Mouse (Mus musculus): ENCODE measurements around the gene Cabp2. TPM values are rescaled to one million over a fixed set of nuclear protein-coding genes. Genes with fewer than 3 reads are reported as not detected.
"Not testable (repeated sequence)": the region's sequence is repeated elsewhere in the genome, so short reads cannot be mapped to it uniquely, and the experiment has no call there.

Gene Cabp2
- polyA plus RNA-seq, 1 experiment from 2014 or later = not detected

GRCm38 (mm10) chr19:4135229-4135962 lies 54.0 kb downstream of the Cabp2 start:
- WGBS = 79% methylated on average over 6 of the region's 6 CpGs
- ATAC-seq (ENCODE audit: insufficient number of reproducible peaks, insufficient read depth, low FRiP score, low read depth); H3K9me3 ChIP-seq (ENCODE audit: control insufficient read depth, low read length); H3K4me3 ChIP-seq (ENCODE audit: control insufficient read depth in 1 of 2, insufficient read depth in 1 of 2, low read depth in 1 of 2, low read length in 2 of 2); H3K4me2 ChIP-seq (ENCODE audit: low read length); H3K4me1 ChIP-seq (ENCODE audit: control insufficient read depth in 2 of 2, insufficient read depth in 2 of 2, low read length in 2 of 2); H3K27me3 ChIP-seq (ENCODE audit: control insufficient read depth, insufficient read depth, low read length); H3K27ac ChIP-seq (replicated peaks in 1 of 2; ENCODE audit: control insufficient read depth in 1 of 2, insufficient read depth in 1 of 2, low read depth in 2 of 2, low read length in 2 of 2); H3K9ac ChIP-seq (ENCODE audit: low read length): not testable (repeated sequence)
- peaks cover 29% of the 10 kb centered on the region for H3K36me3 ChIP-seq (ENCODE audit: control insufficient read depth, insufficient read depth, low read length)

GRCm38 (mm10) chr19:4135963-4136345 lies 54.6 kb downstream of the Cabp2 start:
- not testable (repeated sequence) for ATAC-seq (ENCODE audit: insufficient number of reproducible peaks, insufficient read depth, low FRiP score, low read depth); H3K4me2 ChIP-seq (ENCODE audit: low read length); H3K27me3 ChIP-seq (ENCODE audit: control insufficient read depth, insufficient read depth, low read length); H3K4me1 ChIP-seq (ENCODE audit: control insufficient read depth in 2 of 2, insufficient read depth in 2 of 2, low read length in 2 of 2); H3K9me3 ChIP-seq (ENCODE audit: control insufficient read depth, low read length); H3K9ac ChIP-seq (ENCODE audit: low read length); H3K27ac ChIP-seq (replicated peaks in 1 of 2; ENCODE audit: control insufficient read depth in 1 of 2, insufficient read depth in 1 of 2, low read depth in 2 of 2, low read length in 2 of 2); H3K4me3 ChIP-seq (ENCODE audit: control insufficient read depth in 1 of 2, insufficient read depth in 1 of 2, low read depth in 1 of 2, low read length in 2 of 2)
- peaks cover 25% of the 10 kb centered on the region for H3K36me3 ChIP-seq (ENCODE audit: control insufficient read depth, insufficient read depth, low read length)
- WGBS = 14% methylated on average over 7 of the region's 8 CpGs

- H3K27me3 ChIP-seq (ENCODE audit: control insufficient read depth, insufficient read depth, low read length) = 0 out of 2 replicates have a peak, but pooled peaks cover 7% of the 10 kb centered on the region
- no peak for ATAC-seq (ENCODE audit: insufficient number of reproducible peaks, insufficient read depth, low FRiP score, low read depth)
- H3K4me3 ChIP-seq (ENCODE audit: control insufficient read depth in 1 of 2, insufficient read depth in 1 of 2, low read depth in 1 of 2, low read length in 2 of 2) = no peak overlapping the region
- no peak overlapping the region for H3K9ac ChIP-seq (ENCODE audit: low read length)
- H3K4me1 ChIP-seq (ENCODE audit: control insufficient read depth in 2 of 2, insufficient read depth in 2 of 2, low read length in 2 of 2) = no peaks in the 10 kb centered on the region; a peak in 1 of 4 replicates
- peaks cover 20% of the 10 kb centered on the region for H3K36me3 ChIP-seq (ENCODE audit: control insufficient read depth, insufficient read depth, low read length)
- H3K9me3 ChIP-seq (ENCODE audit: control insufficient read depth, low read length) = no peaks in the 10 kb centered on the region
- H3K27ac ChIP-seq (replicated peaks in 1 of 2; ENCODE audit: control insufficient read depth in 1 of 2, insufficient read depth in 1 of 2, low read depth in 2 of 2, low read length in 2 of 2) = no peak overlapping the region
- no peak overlapping the region for H3K4me2 ChIP-seq (ENCODE audit: low read length)
- 81% methylated on average over 5 of the region's 5 CpGs for WGBS
Observed at GRCm38 (mm10) chr19:4136463-4136862, 55.1 kb downstream of the Cabp2 start.

Other genes with a start within 250 kb of the Cabp2 start
- 25.5 and 27.2 TPM in 2 replicates for gene Chka, start 229.8 kb upstream of the Cabp2 start, polyA plus RNA-seq (2014; fragmentation: Nextera tagmentation; extraction: Ambion mirVana)
- 16.1 and 17.1 TPM in 2 replicates for gene Tcirg1, start 174.4 kb upstream of the Cabp2 start, polyA plus RNA-seq (2014; fragmentation: Nextera tagmentation; extraction: Ambion mirVana)
- 479 and 507 TPM in 2 replicates for gene Ndufs8, start 168.8 kb upstream of the Cabp2 start, polyA plus RNA-seq (2014; fragmentation: Nextera tagmentation; extraction: Ambion mirVana)
- gene Aldh3b1, start 151.8 kb upstream of the Cabp2 start, polyA plus RNA-seq (2014; fragmentation: Nextera tagmentation; extraction: Ambion mirVana) = 2.3 and 2.9 TPM in 2 replicates
- 11.2 and 14.5 TPM in 2 replicates for gene Unc93b1, start 146.4 kb upstream of the Cabp2 start, polyA plus RNA-seq (2014; fragmentation: Nextera tagmentation; extraction: Ambion mirVana)
- not detected in 2 replicates for gene Aldh3b3, start 122.9 kb upstream of the Cabp2 start, polyA plus RNA-seq (2014; fragmentation: Nextera tagmentation; extraction: Ambion mirVana)
- 0.09 and 0.18 TPM in 2 replicates for gene Aldh3b2, start 109.2 kb upstream of the Cabp2 start, polyA plus RNA-seq (2014; fragmentation: Nextera tagmentation; extraction: Ambion mirVana)
- 13.1 and 14.5 TPM in 2 replicates for gene Acy3, start 95.0 kb upstream of the Cabp2 start, polyA plus RNA-seq (2014; fragmentation: Nextera tagmentation; extraction: Ambion mirVana)
- gene Tbx10, start 88.8 kb upstream of the Cabp2 start, polyA plus RNA-seq (2014; fragmentation: Nextera tagmentation; extraction: Ambion mirVana) = not detected in 2 replicates
- 73.2 and 74.1 TPM in 2 replicates for gene Nudt8, start 81.0 kb upstream of the Cabp2 start, polyA plus RNA-seq (2014; fragmentation: Nextera tagmentation; extraction: Ambion mirVana)
- 4.3 and 4.6 TPM in 2 replicates for gene Gm49405, start 81.0 kb upstream of the Cabp2 start, polyA plus RNA-seq (2014; fragmentation: Nextera tagmentation; extraction: Ambion mirVana)
- 85.2 and 90.7 TPM in 2 replicates for gene Doc2g, start 78.3 kb upstream of the Cabp2 start, polyA plus RNA-seq (2014; fragmentation: Nextera tagmentation; extraction: Ambion mirVana)
- 552 and 561 TPM in 2 replicates for gene Ndufv1, start 68.8 kb upstream of the Cabp2 start, polyA plus RNA-seq (2014; fragmentation: Nextera tagmentation; extraction: Ambion mirVana)
- 399 and 401 TPM in 2 replicates for gene Gstp1, start 43.6 kb upstream of the Cabp2 start, polyA plus RNA-seq (2014; fragmentation: Nextera tagmentation; extraction: Ambion mirVana)
- 8.0 and 10.3 TPM in 2 replicates for gene Gstp2, start 35.6 kb upstream of the Cabp2 start, polyA plus RNA-seq (2014; fragmentation: Nextera tagmentation; extraction: Ambion mirVana)
- not detected in 2 replicates for gene Gstp3, start 22.0 kb upstream of the Cabp2 start, polyA plus RNA-seq (2014; fragmentation: Nextera tagmentation; extraction: Ambion mirVana)
- gene Cdk2ap2, start 15.6 kb downstream of the Cabp2 start, polyA plus RNA-seq (2014; fragmentation: Nextera tagmentation; extraction: Ambion mirVana) = 62.5 and 63.8 TPM in 2 replicates
- 17.3 TPM in 2 replicates for gene Pitpnm1, start 18.4 kb downstream of the Cabp2 start, polyA plus RNA-seq (2014; fragmentation: Nextera tagmentation; extraction: Ambion mirVana)
- gene Aip, start 44.3 kb downstream of the Cabp2 start, polyA plus RNA-seq (2014; fragmentation: Nextera tagmentation; extraction: Ambion mirVana) = 87.3 and 100 TPM in 2 replicates
- gene Gpr152, start 58.2 kb downstream of the Cabp2 start, polyA plus RNA-seq (2014; fragmentation: Nextera tagmentation; extraction: Ambion mirVana) = not detected in 2 replicates
- gene Cabp4, start 62.5 kb downstream of the Cabp2 start, polyA plus RNA-seq (2014; fragmentation: Nextera tagmentation; extraction: Ambion mirVana) = not detected in 2 replicates
- gene Coro1b, start 67.0 kb downstream of the Cabp2 start, polyA plus RNA-seq (2014; fragmentation: Nextera tagmentation; extraction: Ambion mirVana) = 117 and 122 TPM in 2 replicates
- 0.54 and 0.82 TPM in 2 replicates for gene Ptprcap, start 72.0 kb downstream of the Cabp2 start, polyA plus RNA-seq (2014; fragmentation: Nextera tagmentation; extraction: Ambion mirVana)
- 31.4 and 34.4 TPM in 2 replicates for gene Rps6kb2, start 81.8 kb downstream of the Cabp2 start, polyA plus RNA-seq (2014; fragmentation: Nextera tagmentation; extraction: Ambion mirVana)
- 6.5 and 8.7 TPM in 2 replicates for gene Carns1, start 93.9 kb downstream of the Cabp2 start, polyA plus RNA-seq (2014; fragmentation: Nextera tagmentation; extraction: Ambion mirVana)
- gene Tbc1d10c, start 109.7 kb downstream of the Cabp2 start, polyA plus RNA-seq (2014; fragmentation: Nextera tagmentation; extraction: Ambion mirVana) = 2.2 and 2.6 TPM in 2 replicates
- 708 and 757 TPM in 2 replicates for gene Ppp1ca, start 110.5 kb downstream of the Cabp2 start, polyA plus RNA-seq (2014; fragmentation: Nextera tagmentation; extraction: Ambion mirVana)
- 17.4 and 18.5 TPM in 2 replicates for gene Rad9a, start 120.1 kb downstream of the Cabp2 start, polyA plus RNA-seq (2014; fragmentation: Nextera tagmentation; extraction: Ambion mirVana)
- gene Clcf1, start 132.7 kb downstream of the Cabp2 start, polyA plus RNA-seq (2014; fragmentation: Nextera tagmentation; extraction: Ambion mirVana) = 0.78 and 1.2 TPM in 2 replicates
- gene AC109138.7, start 132.8 kb downstream of the Cabp2 start, polyA plus RNA-seq (2014; fragmentation: Nextera tagmentation; extraction: Ambion mirVana) = not detected in 2 replicates
- 20.9 and 26.8 TPM in 2 replicates for gene Pold4, start 150.3 kb downstream of the Cabp2 start, polyA plus RNA-seq (2014; fragmentation: Nextera tagmentation; extraction: Ambion mirVana)
- gene Ssh3, start 187.6 kb downstream of the Cabp2 start, polyA plus RNA-seq (2014; fragmentation: Nextera tagmentation; extraction: Ambion mirVana) = 7.6 and 8.0 TPM in 2 replicates
- gene Ankrd13d, start 201.6 kb downstream of the Cabp2 start, polyA plus RNA-seq (2014; fragmentation: Nextera tagmentation; extraction: Ambion mirVana) = 1.1 and 1.4 TPM in 2 replicates
- gene Grk2, start 224.6 kb downstream of the Cabp2 start, polyA plus RNA-seq (2014; fragmentation: Nextera tagmentation; extraction: Ambion mirVana) = 12.1 and 12.8 TPM in 2 replicates

Data from heart, embryonic 14.5 days (tissue).